Mouse (Mus musculus) lung, postnatal 0 days (tissue): ENCODE data around the gene Bcas1. TPM values are rescaled to one million over a fixed set of nuclear protein-coding genes. Genes with fewer than 3 reads are reported as not detected.

Source experiments
- ATAC-seq: fragments of 200-750 bp; cut with Nextera tagmentation; 2 replicates; pipeline ENCODE4 v1.8.0; 2017; ENCODE audit warnings: moderate library complexity
- DNase-seq: peaks from one replicate; pipeline ENCODE4 v3.0.0-alpha.2; 2016; ENCODE audit warnings: low spot score
- H3K27ac ChIP-seq: fragments of 300-500 bp; sonication (generic); 2 replicates; pipeline ENCODE4 v1.5.1; 2014; ENCODE audit warnings: antibody characterized with exemption, mild to moderate bottlenecking, low read length, mixed read lengths
- H3K27me3 ChIP-seq: fragments of 300-500 bp; sonication (generic); replicated peaks from 2 replicates; pipeline ENCODE4 v1.6.1; 2014; ENCODE audit warnings: low read length, mixed read lengths; ENCODE audit not compliant: insufficient read depth
- H3K36me3 ChIP-seq: fragments of 300-500 bp; sonication (generic); 2 replicates; pipeline ENCODE4 v1.6.1; 2014; ENCODE audit warnings: low read length, mixed read lengths; ENCODE audit not compliant: insufficient read depth
- H3K4me1 ChIP-seq: fragments of 300-500 bp; sonication (generic); 2 replicates; pipeline ENCODE4 v1.6.1; 2014; ENCODE audit warnings: antibody characterized with exemption, low read depth, low read length, mixed read lengths; ENCODE audit not compliant: insufficient read depth
- H3K4me2 ChIP-seq: fragments of 300-500 bp; sonication (generic); replicated peaks from 2 replicates; pipeline ENCODE4 v1.6.1; 2014; ENCODE audit warnings: low read depth, mild to moderate bottlenecking, low read length, moderate library complexity, mixed read lengths
- H3K4me3 ChIP-seq: fragments of 300-500 bp; sonication (generic); 2 replicates; pipeline ENCODE4 v1.5.1; 2014; ENCODE audit warnings: low read depth, low read length
- H3K9ac ChIP-seq: fragments of 300-500 bp; sonication (generic); replicated peaks from 2 replicates; pipeline ENCODE4 v1.6.1; 2014; ENCODE audit warnings: low read depth, mild to moderate bottlenecking
- H3K9me3 ChIP-seq: fragments of 300-500 bp; sonication (generic); 2 replicates; pipeline ENCODE4 v1.6.1; 2016; ENCODE audit warnings: low read length, mixed read lengths
- CTCF ChIP-seq: IDR thresholded peaks from 2 replicates; pipeline ENCODE4 v1.5.1; 2016; ENCODE audit warnings: antibody characterized with exemption, mild to moderate bottlenecking
- EP300 ChIP-seq: IDR thresholded peaks from 2 replicates; pipeline ENCODE4 v1.6.1; 2016; ENCODE audit warnings: antibody characterized with exemption, mild to moderate bottlenecking, control low read depth
- WGBS: fragments of 180-500 bp; shearing (Covaris S2); extraction: QIAGEN DNeasy Blood & Tissue Kit; methylation state at CpG from one replicate; pipeline ENCODE4 v1.1.7; 2014; 5-methylcytosine and 5-hydroxymethylcytosine counted together
- polyA plus RNA-seq: library from polyadenylated mRNA; unstranded; fragments of >200 nt; fragmentation: Nextera tagmentation; extraction: Ambion mirVana; gene quantifications from 2 replicates; pipeline ENCODE4 v1.2.1, GENCODE M21; 2015

Gene Bcas1
- polyA plus RNA-seq, 1 experiment from 2014 or later: 3.1 TPM

DNA sequence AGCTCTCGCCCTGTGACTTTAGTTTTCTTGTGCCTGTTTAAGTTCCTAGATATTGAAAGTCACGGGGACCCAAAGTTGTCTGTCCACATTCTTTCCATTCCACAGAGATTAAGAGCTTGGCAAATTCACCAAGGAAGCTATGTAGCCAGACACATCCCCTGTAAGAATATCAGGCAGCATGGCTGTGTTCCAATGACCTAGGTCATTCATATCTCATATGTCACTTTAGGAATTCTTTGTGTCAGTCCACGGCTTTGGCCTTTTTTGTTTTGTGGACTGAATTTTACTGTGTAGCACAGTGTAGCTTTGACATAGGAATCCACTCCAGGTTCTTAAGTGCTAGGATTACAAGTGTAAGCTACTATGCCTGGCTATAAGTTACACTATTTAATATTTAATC, 62.4 kb downstream of the Bcas1 start:
- Histone ChIP-seq H3K36me3 (no peaks in the 10 kb centered on the region), H3K4me2 (no peak overlapping the region), H3K9me3 (no peaks in the 10 kb centered on the region), H3K9ac (no peak overlapping the region), H3K27ac (peak overlapping the region; percentile 57; the same call in 1 of the 2 replicates), H3K4me3 (no peak overlapping the region), H3K27me3 (no peaks in the 10 kb centered on the region), H3K4me1 (peaks cover 3% of the 10 kb centered on the region; the same call in 1 of the 2 replicates)
- peak; percentile 89 for ATAC-seq
- DNase-seq: peak; percentile 75
- peak; percentile 82 for TF ChIP-seq EP300
- no peak for TF ChIP-seq CTCF
- WGBS: 18% methylated on average over 3 of the region's 3 CpGs

DNA sequence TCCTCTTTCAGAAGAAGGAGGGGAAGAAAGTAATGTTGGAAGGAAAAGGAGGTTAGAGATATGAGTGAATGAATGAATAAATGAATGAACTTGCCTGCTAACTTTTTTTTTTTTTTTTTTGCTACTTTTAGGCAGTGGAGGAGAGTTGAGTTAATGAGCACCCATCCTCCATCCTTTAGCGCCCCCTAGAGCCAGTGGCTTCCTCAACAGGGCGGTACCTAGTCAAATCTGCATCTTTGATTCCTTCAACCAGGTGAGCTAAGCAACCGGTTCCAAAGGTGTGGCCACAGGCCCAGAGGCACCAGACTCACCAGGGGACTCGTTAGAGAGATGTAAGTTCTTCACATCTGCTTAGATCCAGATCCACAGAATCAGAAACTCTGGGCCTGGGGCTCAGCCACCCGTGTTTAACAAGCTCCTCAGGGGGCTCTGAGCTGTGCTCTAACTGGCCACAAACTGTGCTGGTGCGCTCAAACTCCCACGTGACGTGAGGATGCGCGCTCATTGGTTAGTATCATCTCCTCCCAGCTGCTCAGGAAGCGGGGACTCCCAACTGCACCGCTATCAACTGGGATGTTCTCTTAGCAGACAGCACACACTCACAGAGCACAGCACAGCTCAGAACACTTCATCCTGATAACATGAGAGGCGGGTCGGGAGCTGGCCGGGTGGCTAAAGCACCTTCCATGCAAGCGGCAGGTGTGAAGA, 70.8 kb downstream of the Bcas1 start:
- no peaks in the 10 kb centered on the region for H3K27me3 ChIP-seq
- TF ChIP-seq EP300 (no peak), CTCF (peak; percentile 51)
- H3K9ac ChIP-seq: no peak overlapping the region
- H3K27ac ChIP-seq: no peak overlapping the region
- no peaks in the 10 kb centered on the region for H3K4me1 ChIP-seq
- no peak overlapping the region for H3K4me2 ChIP-seq
- DNase-seq: peak; percentile 13
- no peak overlapping the region for H3K4me3 ChIP-seq
- 57% methylated on average over 16 of the region's 16 CpGs for WGBS
- no peaks in the 10 kb centered on the region for H3K9me3 ChIP-seq
- H3K36me3 ChIP-seq: no peaks in the 10 kb centered on the region
- no peak for ATAC-seq

DNA sequence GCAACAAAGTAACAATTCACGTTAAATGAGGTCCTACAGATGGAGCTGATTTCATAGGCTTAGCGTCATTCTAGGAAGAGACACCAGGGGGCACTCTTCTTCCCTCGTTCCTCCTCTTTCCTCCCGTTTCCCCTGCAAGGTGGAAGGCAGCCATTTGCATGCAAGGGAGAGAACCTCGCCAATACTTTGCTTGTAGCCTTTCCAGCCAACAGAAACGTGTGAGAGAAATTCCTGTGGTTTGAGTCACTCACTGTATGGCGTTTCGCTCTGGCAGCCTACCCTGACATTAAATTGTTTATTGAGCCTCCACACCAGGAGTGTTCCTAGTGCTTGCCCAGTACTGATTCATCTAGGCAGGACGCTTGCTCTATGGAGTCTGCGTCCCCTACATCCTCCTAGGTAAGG, 72.7 kb downstream of the Bcas1 start:
- H3K9me3 ChIP-seq: no peaks in the 10 kb centered on the region
- no peak overlapping the region for H3K27ac ChIP-seq
- DNase-seq (peak; percentile 95), ATAC-seq (peak; percentile 88)
- H3K9ac ChIP-seq: no peak overlapping the region
- H3K27me3 ChIP-seq: no peaks in the 10 kb centered on the region
- peak overlapping the region; percentile 23; the same call in 1 of the 2 replicates for H3K4me2 ChIP-seq
- WGBS: 8% methylated on average over 10 of the region's 10 CpGs
- no peak for TF ChIP-seq EP300
- TF ChIP-seq CTCF: peak; percentile 89
- H3K4me3 ChIP-seq: no peak overlapping the region
- H3K36me3 ChIP-seq: no peaks in the 10 kb centered on the region
- H3K4me1 ChIP-seq: 0 out of 2 replicates have a peak, but pooled peaks cover under 1% of the 10 kb centered on the region

DNA sequence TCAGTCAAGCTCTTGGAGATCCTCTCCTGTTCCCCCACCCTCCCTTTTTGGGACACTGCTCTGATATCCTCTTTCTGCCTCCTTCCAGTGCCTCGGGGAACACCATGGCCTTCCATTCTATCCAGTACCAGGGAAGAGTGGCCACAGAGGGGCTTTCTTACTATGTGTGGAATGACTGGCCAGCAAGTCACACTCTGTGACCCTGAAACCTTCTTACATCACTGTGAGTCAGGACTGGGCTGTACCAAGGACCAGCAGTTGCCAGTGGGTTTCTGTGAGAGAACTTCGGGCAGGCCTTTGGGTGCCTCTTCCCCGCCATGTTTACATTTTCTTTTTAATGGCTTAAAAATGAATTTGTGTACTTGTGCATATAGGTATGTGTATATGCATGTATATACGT, 75.4 kb downstream of the Bcas1 start:
- Histone ChIP-seq H3K4me3 (no peak overlapping the region), H3K27ac (no peak overlapping the region), H3K4me1 (peaks cover 9% of the 10 kb centered on the region), H3K9me3 (no peaks in the 10 kb centered on the region), H3K27me3 (no peaks in the 10 kb centered on the region), H3K9ac (no peak overlapping the region), H3K4me2 (no peak overlapping the region), H3K36me3 (no peaks in the 10 kb centered on the region)
- TF ChIP-seq EP300 (no peak), CTCF (no peak)
- ATAC-seq (no peak), DNase-seq (no peak)
- WGBS: 87% methylated on average over 4 of the region's 4 CpGs

DNA sequence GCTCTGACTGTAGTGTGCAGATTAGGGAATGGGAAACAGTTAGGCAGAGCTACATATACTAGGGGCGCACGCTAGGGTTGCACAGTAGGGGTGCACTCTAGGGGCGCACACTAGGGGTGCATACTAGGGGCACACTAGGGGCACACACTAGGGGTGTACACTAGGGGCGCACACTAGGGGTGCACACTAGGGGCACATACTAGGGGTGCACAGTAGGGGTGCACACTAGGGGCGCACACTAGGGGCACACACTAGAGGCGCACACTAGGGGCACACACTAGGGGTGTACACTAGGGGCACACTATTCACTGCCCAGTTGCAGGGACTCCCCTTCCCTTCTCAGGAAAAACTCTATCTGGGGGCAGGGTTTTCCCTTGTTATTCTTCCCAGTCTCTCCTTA, 75.8 kb downstream of the Bcas1 start:
- H3K36me3 ChIP-seq: no peaks in the 10 kb centered on the region
- no peaks in the 10 kb centered on the region for H3K27me3 ChIP-seq
- ATAC-seq: no peak
- peaks cover 9% of the 10 kb centered on the region for H3K4me1 ChIP-seq
- H3K9ac ChIP-seq: no peak overlapping the region
- H3K27ac ChIP-seq: no peak overlapping the region
- WGBS: 86% methylated on average over 6 of the region's 6 CpGs
- DNase-seq: no peak
- H3K4me3 ChIP-seq: no peak overlapping the region
- H3K9me3 ChIP-seq: no peaks in the 10 kb centered on the region
- TF ChIP-seq EP300 (no peak), CTCF (peak; percentile 2; the same call in 1 of the 2 replicates)
- no peak overlapping the region for H3K4me2 ChIP-seq

DNA sequence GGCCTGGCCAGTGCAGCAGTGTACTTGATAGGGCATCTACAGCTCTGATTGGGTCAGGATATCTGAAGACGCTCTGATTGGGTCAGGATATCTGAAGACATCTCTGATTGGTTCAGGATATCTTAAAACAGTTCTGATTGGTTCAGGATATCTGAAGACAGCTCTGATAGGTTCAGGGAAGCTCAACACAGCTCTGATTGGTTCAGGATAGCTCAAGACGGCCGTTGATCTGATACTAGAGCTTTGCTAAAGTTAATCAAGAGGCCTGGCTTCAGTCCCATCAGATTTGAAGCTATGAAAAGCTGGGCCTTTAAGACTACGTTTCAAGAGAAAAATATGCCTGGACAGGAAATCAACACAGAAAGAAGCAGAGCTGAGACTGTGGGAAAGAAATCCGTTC, 77.9 kb downstream of the Bcas1 start:
- no peak overlapping the region for H3K4me2 ChIP-seq
- ATAC-seq: peak; percentile 72
- no peak overlapping the region for H3K4me3 ChIP-seq
- H3K27ac ChIP-seq: no peak overlapping the region
- WGBS: 31% methylated on average over 5 of the region's 5 CpGs
- H3K27me3 ChIP-seq: no peaks in the 10 kb centered on the region
- H3K9ac ChIP-seq: no peak overlapping the region
- no peaks in the 10 kb centered on the region for H3K9me3 ChIP-seq
- no peaks in the 10 kb centered on the region for H3K36me3 ChIP-seq
- H3K4me1 ChIP-seq: peaks cover 18% of the 10 kb centered on the region
- TF ChIP-seq CTCF: no peak
- no peak for TF ChIP-seq EP300
- peak; percentile 76 for DNase-seq
